Mouse (Mus musculus) hindbrain, embryonic 13.5 days (tissue): ENCODE results near the gene Proz. TPM values are rescaled to one million over a fixed set of nuclear protein-coding genes. Genes with fewer than 3 reads are reported as not detected.
"Not testable (repeated sequence)": the region's sequence is repeated elsewhere in the genome, so short reads cannot be mapped to it uniquely, and the experiment has no call there.

Source experiments
- ATAC-seq: fragments of 200-750 bp; cut with Nextera tagmentation; 2 replicates; pipeline ENCODE4 v1.8.0; 2017; ENCODE audit warnings: moderate TSS enrichment; ENCODE audit not compliant: low FRiP score
- H3K27ac ChIP-seq: fragments of 300-500 bp; sonication (generic); 2 replicates; pipeline ENCODE4 v1.5.1; 2015; ENCODE audit warnings: inconsistent platforms, mild to moderate bottlenecking, moderate library complexity
- H3K27me3 ChIP-seq: fragments of 300-500 bp; sonication (generic); 2 replicates; pipeline ENCODE4 v1.6.1; 2015; ENCODE audit warnings: mild to moderate bottlenecking, inconsistent platforms
- H3K36me3 ChIP-seq: fragments of 300-500 bp; sonication (generic); 2 replicates; pipeline ENCODE4 v1.6.1; 2015; ENCODE audit warnings: mild to moderate bottlenecking, inconsistent platforms
- H3K4me1 ChIP-seq: fragments of 300-500 bp; sonication (generic); replicated peaks from 2 replicates; pipeline ENCODE4 v1.6.1; 2015; ENCODE audit warnings: inconsistent platforms
- H3K4me2 ChIP-seq: fragments of 300-500 bp; sonication (generic); 2 replicates; pipeline ENCODE4 v1.6.1; 2015; ENCODE audit warnings: inconsistent platforms, mild to moderate bottlenecking, moderate library complexity
- H3K4me3 ChIP-seq: fragments of 300-500 bp; sonication (generic); 2 replicates; pipeline ENCODE4 v1.5.1; 2015; ENCODE audit warnings: mild to moderate bottlenecking, inconsistent platforms
- H3K9ac ChIP-seq: fragments of 300-500 bp; sonication (generic); 2 replicates; pipeline ENCODE4 v1.6.1; 2015; ENCODE audit warnings: mild to moderate bottlenecking, inconsistent platforms
- H3K9me3 ChIP-seq: fragments of 300-500 bp; sonication (generic); 2 replicates; pipeline ENCODE4 v1.6.1; 2016; ENCODE audit warnings: inconsistent platforms
- WGBS: fragments of 180-500 bp; shearing (Covaris S2); methylation state at CpG from one replicate; pipeline ENCODE4 v1.1.7; 2015; 5-methylcytosine and 5-hydroxymethylcytosine counted together
- polyA plus RNA-seq: library from polyadenylated mRNA; unstranded; fragments of >200 nt; fragmentation: Nextera tagmentation; extraction: Ambion mirVana; gene quantifications from 2 replicates; pipeline ENCODE4 v1.2.1, GENCODE M21; 2015

Proz gene
- polyA plus RNA-seq, 1 experiment from 2014 or later: 0.73 TPM

GRCm38 (mm10) chr8:13050550-13050949, 10.2 kb upstream of the Proz start:
- Histone ChIP-seq H3K4me3 (no peak overlapping the region), H3K4me2 (no peak overlapping the region), H3K27ac (no peak overlapping the region), H3K4me1 (no peaks in the 10 kb centered on the region), H3K9me3 (no peaks in the 10 kb centered on the region), H3K27me3 (0 out of 2 replicates have a peak, but pooled peaks cover 3% of the 10 kb centered on the region), H3K9ac (no peak overlapping the region), H3K36me3 (no peaks in the 10 kb centered on the region)
- no peak for ATAC-seq
- WGBS: 76% methylated on average over 10 of the region's 10 CpGs

- H3K4me1 ChIP-seq: no peaks in the 10 kb centered on the region
- no peak overlapping the region for H3K9ac ChIP-seq
- WGBS: 88% methylated on average over 4 of the region's 4 CpGs
- no peak overlapping the region for H3K27ac ChIP-seq
- H3K36me3 ChIP-seq: no peaks in the 10 kb centered on the region
- H3K4me2 ChIP-seq: no peak overlapping the region
- no peak for ATAC-seq
- H3K4me3 ChIP-seq: no peak overlapping the region
- 0 out of 2 replicates have a peak, but pooled peaks cover under 1% of the 10 kb centered on the region for H3K27me3 ChIP-seq
- H3K9me3 ChIP-seq: no peaks in the 10 kb centered on the region
Observed at GRCm38 (mm10) chr8:13057351-13057750, 3.4 kb upstream of the Proz start.

GRCm38 (mm10) chr8:13063112-13063511, 2.4 kb downstream of the Proz start:
- no peak for ATAC-seq
- Histone ChIP-seq H3K9ac (no peak overlapping the region), H3K4me3 (no peak overlapping the region), H3K36me3 (no peaks in the 10 kb centered on the region), H3K27ac (no peak overlapping the region), H3K27me3 (no peaks in the 10 kb centered on the region), H3K9me3 (no peaks in the 10 kb centered on the region), H3K4me2 (no peak overlapping the region), H3K4me1 (no peaks in the 10 kb centered on the region)
- 85% methylated on average over 16 of the region's 16 CpGs for WGBS

- Histone ChIP-seq H3K4me2 (no peak overlapping the region), H3K9me3 (no peaks in the 10 kb centered on the region), H3K4me1 (no peaks in the 10 kb centered on the region), H3K27ac (no peak overlapping the region), H3K36me3 (peaks cover 65% of the 10 kb centered on the region), H3K27me3 (no peaks in the 10 kb centered on the region), H3K9ac (no peak overlapping the region), H3K4me3 (no peak overlapping the region)
- ATAC-seq: no peak
- 96% methylated on average over 11 of the region's 11 CpGs for WGBS
Observed at GRCm38 (mm10) chr8:13073255-13073654, 12.5 kb downstream of the Proz start.

GRCm38 (mm10) chr8:13075044-13075443, 14.3 kb downstream of the Proz start:
- Histone ChIP-seq H3K9ac (no peak overlapping the region), H3K27ac (no peak overlapping the region), H3K27me3 (no peaks in the 10 kb centered on the region), H3K4me1 (no peaks in the 10 kb centered on the region), H3K4me3 (no peak overlapping the region), H3K4me2 (no peak overlapping the region), H3K36me3 (peaks cover 82% of the 10 kb centered on the region), H3K9me3 (no peaks in the 10 kb centered on the region)
- 94% methylated on average over 8 of the region's 8 CpGs for WGBS
- no peak for ATAC-seq

GRCm38 (mm10) chr8:13075579-13075978, 14.9 kb downstream of the Proz start:
- not testable (repeated sequence) for H3K4me3 ChIP-seq, H3K27ac ChIP-seq, H3K4me2 ChIP-seq, H3K9ac ChIP-seq, H3K4me1 ChIP-seq, H3K9me3 ChIP-seq, ATAC-seq, H3K27me3 ChIP-seq
- 100% methylated on average over 1 of the region's 1 CpGs for WGBS
- H3K36me3 ChIP-seq: peaks cover 88% of the 10 kb centered on the region

- Histone ChIP-seq H3K4me1 (no peaks in the 10 kb centered on the region), H3K9ac (no peak overlapping the region), H3K27ac (no peak overlapping the region), H3K4me3 (no peak overlapping the region), H3K27me3 (no peaks in the 10 kb centered on the region), H3K36me3 (peaks cover 100% of the 10 kb centered on the region), H3K9me3 (no peaks in the 10 kb centered on the region), H3K4me2 (no peak overlapping the region)
- 93% methylated on average over 7 of the region's 7 CpGs for WGBS
- ATAC-seq: no peak
Observed at GRCm38 (mm10) chr8:13077542-13077941, 16.8 kb downstream of the Proz start.

DNA sequence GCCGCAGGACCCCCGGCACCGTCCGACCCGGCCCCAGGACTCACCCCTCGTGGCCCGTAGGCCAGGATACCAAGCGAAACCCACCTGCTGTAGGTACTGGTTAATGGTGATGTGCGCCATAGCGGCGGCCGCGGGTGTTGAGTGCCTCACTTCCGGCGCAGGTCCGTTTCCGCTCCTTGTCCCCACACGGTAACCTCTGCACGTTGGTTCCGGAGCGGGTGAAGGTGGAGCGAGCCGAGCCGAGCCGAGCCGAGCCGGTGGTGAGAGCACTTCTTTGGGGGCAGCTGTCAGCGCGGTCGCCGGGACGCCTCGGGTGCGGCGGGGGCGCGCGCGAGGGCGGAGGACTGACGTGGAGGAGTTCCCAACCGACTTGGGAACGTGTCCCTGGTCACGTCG, 44.0 kb downstream of the Proz start:
- peak overlapping the region; percentile 96 for H3K27ac ChIP-seq
- no peaks in the 10 kb centered on the region for H3K27me3 ChIP-seq
- peaks cover 19% of the 10 kb centered on the region for H3K36me3 ChIP-seq
- WGBS: under 1% methylated on average over 45 of the region's 45 CpGs
- peak; percentile 83 for ATAC-seq
- H3K4me3 ChIP-seq: peak overlapping the region; percentile 82
- peak overlapping the region; percentile 88 for H3K9ac ChIP-seq
- peak overlapping the region; percentile 98 for H3K4me2 ChIP-seq
- peaks cover 52% of the 10 kb centered on the region for H3K4me1 ChIP-seq
- no peaks in the 10 kb centered on the region for H3K9me3 ChIP-seq

- peaks cover 13% of the 10 kb centered on the region for H3K36me3 ChIP-seq
- H3K27ac ChIP-seq: peak within 1 kb of the TSS; percentile 96
- H3K4me2 ChIP-seq: peak within 1 kb of the TSS; percentile 98
- under 1% methylated on average over 87 of the region's 87 CpGs for WGBS
- H3K4me1 ChIP-seq: peaks cover 56% of the 10 kb centered on the region
- peak within 1 kb of the TSS; percentile 82 for H3K4me3 ChIP-seq
- H3K9me3 ChIP-seq: no peaks in the 10 kb centered on the region
- peak within 1 kb of the TSS; percentile 97 for H3K9ac ChIP-seq
- no peaks in the 10 kb centered on the region for H3K27me3 ChIP-seq
- ATAC-seq: peak; percentile 95
Observed at GRCm38 (mm10) chr8:13105087-13105881, 44.6 kb downstream of the Proz start, which contains the start of the genes Pcid2 and Cul4a. Gene Pcid2, minus strand, starts transcription at chr8:13105459. Gene Cul4a, plus strand, starts transcription at chr8:13105621.

- under 1% methylated on average over 62 of the region's 63 CpGs for WGBS
Observed at GRCm38 (mm10) chr8:13105908-13106551, 45.3 kb downstream of the Proz start.

DNA sequence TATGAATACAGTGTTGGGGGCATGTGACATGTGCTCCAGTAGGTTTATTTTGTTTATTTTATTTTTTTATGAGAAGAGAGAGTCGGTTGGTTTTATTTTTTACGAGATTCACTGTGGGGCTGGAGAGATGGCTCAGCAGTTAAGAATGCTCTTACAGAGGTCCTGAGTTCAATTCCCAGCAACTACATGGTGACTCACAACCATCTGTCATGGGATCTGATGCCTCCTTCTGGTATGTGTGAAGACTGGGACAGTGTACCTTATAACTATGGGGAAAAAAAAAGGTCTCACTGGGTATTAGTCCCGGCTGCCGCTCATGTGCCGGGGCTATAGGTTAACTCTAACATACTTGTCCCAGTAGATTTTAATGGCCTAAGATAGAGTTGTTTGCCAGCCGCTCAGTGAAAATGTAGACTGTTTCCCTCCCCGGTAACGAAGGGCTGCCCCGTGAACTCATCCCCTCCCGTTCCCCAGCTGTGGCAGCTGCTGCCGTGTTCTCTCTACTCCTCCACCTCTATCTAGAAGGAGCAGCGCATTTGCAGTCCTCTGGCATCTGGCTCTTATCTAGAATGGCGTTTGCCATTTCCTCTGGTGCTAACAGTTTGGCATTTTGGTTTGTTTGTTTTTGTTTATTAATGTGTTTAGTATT, 47.4 kb downstream of the Proz start:
- H3K36me3 ChIP-seq: 0 out of 2 replicates have a peak, but pooled peaks cover 3% of the 10 kb centered on the region
- ATAC-seq: no peak
- no peak overlapping the region for H3K9ac ChIP-seq
- no peak overlapping the region for H3K4me3 ChIP-seq
- peaks cover 60% of the 10 kb centered on the region for H3K4me1 ChIP-seq
- no peak overlapping the region for H3K27ac ChIP-seq
- WGBS: 91% methylated on average over 13 of the region's 13 CpGs
- H3K27me3 ChIP-seq: no peaks in the 10 kb centered on the region
- H3K4me2 ChIP-seq: no peak overlapping the region
- no peaks in the 10 kb centered on the region for H3K9me3 ChIP-seq

More at GRCm38 (mm10) chr8:13105908-13106551, 45.3 kb downstream of the Proz start:
- ATAC-seq: peak; percentile 65
- no peaks in the 10 kb centered on the region for H3K9me3 ChIP-seq
- H3K9ac ChIP-seq: peak overlapping the region; percentile 97
- H3K4me2 ChIP-seq: peak overlapping the region; percentile 98
- peaks cover 59% of the 10 kb centered on the region for H3K4me1 ChIP-seq
- no peaks in the 10 kb centered on the region for H3K27me3 ChIP-seq
- peak overlapping the region; percentile 96 for H3K27ac ChIP-seq
- peaks cover 10% of the 10 kb centered on the region for H3K36me3 ChIP-seq
- H3K4me3 ChIP-seq: peak overlapping the region; percentile 82

DNA sequence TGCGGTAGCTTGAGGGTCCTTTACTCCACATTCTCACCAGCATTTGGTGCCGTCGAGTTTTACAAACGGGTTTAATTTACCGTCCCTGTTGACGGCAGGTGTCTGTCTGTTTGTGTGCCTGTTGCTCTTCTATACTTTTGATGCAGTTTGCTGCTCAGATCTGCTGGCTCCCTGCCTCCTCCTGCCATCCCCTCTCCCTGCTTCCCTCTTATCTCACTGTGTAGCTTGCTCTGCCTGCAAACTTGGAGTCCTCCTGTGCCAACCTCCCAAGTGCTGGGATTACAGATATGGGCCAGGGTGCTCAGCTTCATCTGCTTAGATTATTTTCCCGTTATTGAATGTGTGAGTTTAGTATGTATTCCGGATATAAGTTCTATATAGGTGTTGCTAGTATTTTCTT, 48.3 kb downstream of the Proz start:
- WGBS: 89% methylated on average over 8 of the region's 8 CpGs

More for the DNA sequence above, 48.3 kb downstream of the Proz start:
- Histone ChIP-seq H3K4me2 (no peak overlapping the region), H3K9me3 (no peaks in the 10 kb centered on the region), H3K27me3 (no peaks in the 10 kb centered on the region), H3K4me3 (no peak overlapping the region), H3K9ac (no peak overlapping the region), H3K27ac (no peak overlapping the region), H3K36me3 (peaks cover 10% of the 10 kb centered on the region; the same call in 1 of the 2 replicates), H3K4me1 (peaks cover 52% of the 10 kb centered on the region)
- ATAC-seq: no peak
